Mouse (Mus musculus) heart, embryonic 14.5 days (tissue): ENCODE results near the gene Parp4. TPM values are rescaled to one million over a fixed set of nuclear protein-coding genes. Genes with fewer than 3 reads are reported as not detected.

Experiments
- ATAC-seq: fragments of 200-750 bp; cut with Nextera tagmentation; 2 replicates; pipeline ENCODE4 v1.8.0; 2017; ENCODE audit warnings: low read depth, moderate TSS enrichment; ENCODE audit not compliant: insufficient number of reproducible peaks, insufficient read depth, low FRiP score
- H3K27ac ChIP-seq, 2 experiments: fragments of 200-500 bp in 1 of 2; fragments of 300-500 bp in 1 of 2; sonication (generic) in 1 of 2; replicated peaks in 1 of 2; 2 replicates each; pipeline ENCODE4 v1.5.1; 2012 to 2014; ENCODE audit warnings: low read depth in 2 of 2, low read length in 2 of 2, control low read depth in 1 of 2, mild to moderate bottlenecking in 1 of 2, mixed read lengths in 1 of 2; ENCODE audit not compliant: control insufficient read depth in 1 of 2, insufficient read depth in 1 of 2
- H3K27me3 ChIP-seq: fragments of 300-500 bp; sonication (generic); 2 replicates; pipeline ENCODE4 v1.6.1; 2014; ENCODE audit warnings: mild to moderate bottlenecking, low read length, control low read depth; ENCODE audit not compliant: control insufficient read depth, insufficient read depth
- H3K36me3 ChIP-seq: fragments of 300-500 bp; sonication (generic); 2 replicates; pipeline ENCODE4 v1.6.1; 2014; ENCODE audit warnings: mild to moderate bottlenecking, control low read depth, low read length, mixed read lengths; ENCODE audit not compliant: control insufficient read depth, insufficient read depth
- H3K4me1 ChIP-seq, 2 experiments: fragments of 200-500 bp in 1 of 2; fragments of 300-500 bp in 1 of 2; sonication (generic) in 1 of 2; 2 replicates each; pipeline ENCODE4 v1.6.1; 2012 to 2014; ENCODE audit warnings: low read length in 2 of 2, control low read depth in 1 of 2, mixed read lengths in 1 of 2; ENCODE audit not compliant: control insufficient read depth in 2 of 2, insufficient read depth in 2 of 2
- H3K4me2 ChIP-seq: fragments of 300-500 bp; sonication (generic); 2 replicates; pipeline ENCODE4 v1.6.1; 2014; ENCODE audit warnings: mild to moderate bottlenecking, low read length
- H3K4me3 ChIP-seq, 2 experiments: fragments of 200-500 bp in 1 of 2; fragments of 300-500 bp in 1 of 2; sonication (generic) in 1 of 2; 2 replicates each; pipeline ENCODE4 v1.5.1; 2012 to 2014; ENCODE audit warnings: low read length in 2 of 2, mild to moderate bottlenecking in 2 of 2, control low read depth in 1 of 2, low read depth in 1 of 2, moderate library complexity in 1 of 2; ENCODE audit not compliant: control insufficient read depth in 1 of 2, insufficient read depth in 1 of 2
- H3K9ac ChIP-seq: fragments of 300-500 bp; sonication (generic); 2 replicates; pipeline ENCODE4 v1.6.1; 2014; ENCODE audit warnings: mild to moderate bottlenecking, low read length
- H3K9me3 ChIP-seq: fragments of 300-500 bp; sonication (generic); 2 replicates; pipeline ENCODE4 v1.6.1; 2016; ENCODE audit warnings: low read length, control low read depth; ENCODE audit not compliant: control insufficient read depth
- WGBS: fragments of 180-500 bp; shearing (Covaris S2); extraction: QIAGEN DNeasy Blood & Tissue Kit; methylation state at CpG from one replicate; pipeline ENCODE4 v1.1.7; 2014; 5-methylcytosine and 5-hydroxymethylcytosine counted together
- polyA plus RNA-seq: library from polyadenylated mRNA; unstranded; fragments of >200 nt; fragmentation: Nextera tagmentation; extraction: Ambion mirVana; gene quantifications from 2 replicates; pipeline ENCODE4 v1.2.1, GENCODE M21; 2014

Gene Parp4
- polyA plus RNA-seq, 1 experiment from 2014 or later, result 12.5 TPM

- no peak overlapping the region for H3K4me3 ChIP-seq
- H3K9ac ChIP-seq, result no peak overlapping the region
- H3K36me3 ChIP-seq, result peaks cover 99% of the 10 kb centered on the region
- no peaks in the 10 kb centered on the region for H3K4me1 ChIP-seq
- no peak overlapping the region for H3K27ac ChIP-seq
- H3K27me3 ChIP-seq, result no peaks in the 10 kb centered on the region
- WGBS, result 88% methylated on average over 3 of the region's 3 CpGs
- 0 out of 2 replicates have a peak, but pooled peaks cover 2% of the 10 kb centered on the region for H3K9me3 ChIP-seq
- H3K4me2 ChIP-seq, result no peak overlapping the region
- ATAC-seq, result no peak
These were observed 37.8 kb downstream of the Parp4 start for GRCm38 (mm10) chr14:56613212-56613611.

GRCm38 (mm10) chr14:56617470-56617869 lies 42.1 kb downstream of the Parp4 start:
- H3K9me3 ChIP-seq, result no peaks in the 10 kb centered on the region
- no peak for ATAC-seq
- H3K27ac ChIP-seq, result no peak overlapping the region
- H3K9ac ChIP-seq, result no peak overlapping the region
- H3K4me2 ChIP-seq, result no peak overlapping the region
- H3K27me3 ChIP-seq, result no peaks in the 10 kb centered on the region
- H3K4me3 ChIP-seq, result no peak overlapping the region
- no peaks in the 10 kb centered on the region for H3K4me1 ChIP-seq
- peaks cover 95% of the 10 kb centered on the region for H3K36me3 ChIP-seq
- WGBS, result 93% methylated on average over 1 of the region's 1 CpGs

- Histone ChIP-seq H3K9me3 (no peaks in the 10 kb centered on the region), H3K4me2 (no peak overlapping the region), H3K4me1 (no peaks in the 10 kb centered on the region), H3K27me3 (no peaks in the 10 kb centered on the region), H3K36me3 (peaks cover 94% of the 10 kb centered on the region), H3K4me3 (no peak overlapping the region), H3K9ac (no peak overlapping the region), H3K27ac (no peak overlapping the region)
- WGBS, result 90% methylated on average over 8 of the region's 8 CpGs
- ATAC-seq, result no peak
These were observed 45.0 kb downstream of the Parp4 start for GRCm38 (mm10) chr14:56620425-56620824.

- no peak overlapping the region for H3K27ac ChIP-seq
- H3K4me2 ChIP-seq, result no peak overlapping the region
- no peaks in the 10 kb centered on the region for H3K27me3 ChIP-seq
- no peak overlapping the region for H3K9ac ChIP-seq
- no peak for ATAC-seq
- H3K9me3 ChIP-seq, result no peaks in the 10 kb centered on the region
- no peak overlapping the region for H3K4me3 ChIP-seq
- 81% methylated on average over 4 of the region's 4 CpGs for WGBS
- H3K4me1 ChIP-seq, result no peaks in the 10 kb centered on the region
- H3K36me3 ChIP-seq, result peaks cover 91% of the 10 kb centered on the region
These were observed 50.8 kb downstream of the Parp4 start for GRCm38 (mm10) chr14:56626202-56626601.

GRCm38 (mm10) chr14:56628336-56628735 lies 52.9 kb downstream of the Parp4 start:
- no peak overlapping the region for H3K4me2 ChIP-seq
- H3K9me3 ChIP-seq, result no peaks in the 10 kb centered on the region
- no peak overlapping the region for H3K27ac ChIP-seq
- peaks cover 85% of the 10 kb centered on the region for H3K36me3 ChIP-seq
- WGBS, result 82% methylated on average over 3 of the region's 3 CpGs
- H3K4me1 ChIP-seq, result no peaks in the 10 kb centered on the region
- H3K4me3 ChIP-seq, result no peak overlapping the region
- no peak overlapping the region for H3K9ac ChIP-seq
- H3K27me3 ChIP-seq, result no peaks in the 10 kb centered on the region
- no peak for ATAC-seq

- H3K4me3 ChIP-seq, result no peak overlapping the region
- 80% methylated on average over 2 of the region's 2 CpGs for WGBS
- no peak overlapping the region for H3K27ac ChIP-seq
- H3K9me3 ChIP-seq, result no peaks in the 10 kb centered on the region
- no peak overlapping the region for H3K9ac ChIP-seq
- no peak overlapping the region for H3K4me2 ChIP-seq
- H3K27me3 ChIP-seq, result no peaks in the 10 kb centered on the region
- ATAC-seq, result no peak
- no peaks in the 10 kb centered on the region for H3K4me1 ChIP-seq
- peaks cover 83% of the 10 kb centered on the region for H3K36me3 ChIP-seq
These were observed 55.7 kb downstream of the Parp4 start for GRCm38 (mm10) chr14:56631109-56631508.

- no peak for ATAC-seq
- Histone ChIP-seq H3K9ac (no peak overlapping the region), H3K4me1 (no peaks in the 10 kb centered on the region), H3K36me3 (peaks cover 61% of the 10 kb centered on the region), H3K4me3 (no peak overlapping the region), H3K27me3 (no peaks in the 10 kb centered on the region), H3K4me2 (no peak overlapping the region), H3K27ac (no peak overlapping the region), H3K9me3 (no peaks in the 10 kb centered on the region; the same call in 1 of the 2 replicates)
- 69% methylated on average over 7 of the region's 7 CpGs for WGBS
These were observed 71.8 kb downstream of the Parp4 start for GRCm38 (mm10) chr14:56647206-56647605.

GRCm38 (mm10) chr14:56649448-56649847 lies 74.0 kb downstream of the Parp4 start:
- no peak for ATAC-seq
- H3K4me2 ChIP-seq, result no peak overlapping the region
- peaks cover 69% of the 10 kb centered on the region for H3K36me3 ChIP-seq
- no peak overlapping the region for H3K9ac ChIP-seq
- no peak overlapping the region for H3K4me3 ChIP-seq
- no peaks in the 10 kb centered on the region for H3K27me3 ChIP-seq
- peaks cover 11% of the 10 kb centered on the region for H3K9me3 ChIP-seq
- H3K4me1 ChIP-seq, result no peaks in the 10 kb centered on the region
- no peak overlapping the region for H3K27ac ChIP-seq
